Mouse (Mus musculus): Measurements from ENCODE around the gene Fam205c. TPM values are rescaled to one million over a fixed set of nuclear protein-coding genes. Genes with fewer than 3 reads are reported as not detected.

Fam205c gene
- polyA plus RNA-seq, 2 experiments = not detected

- Histone ChIP-seq H3K36me3 (ENCODE audit: control insufficient read depth, insufficient read depth, low read length) (no peaks in the 10 kb centered on the region), H3K27me3 (ENCODE audit: control insufficient read depth, insufficient read depth, low read length) (peaks cover 36% of the 10 kb centered on the region), H3K27ac (replicated peaks; ENCODE audit: low read depth, low read length) (no peak within 1 kb of the TSS), H3K9me3 (ENCODE audit: control insufficient read depth, low read length) (no peaks in the 10 kb centered on the region), H3K9ac (ENCODE audit: low read depth, low read length, severe bottlenecking) (peak within 1 kb of the TSS; percentile 62), H3K4me3 (replicated peaks; ENCODE audit: low read length) (peak within 1 kb of the TSS; percentile 57), H3K4me2 (replicated peaks; ENCODE audit: low read depth, low read length, severe bottlenecking) (peak within 1 kb of the TSS; percentile 89), H3K4me1 (ENCODE audit: control insufficient read depth, insufficient read depth, low read length) (no peaks in the 10 kb centered on the region)
- TF ChIP-seq POLR2A (IDR thresholded peaks at IDR 0.05; ENCODE audit: borderline replicate concordance, extremely low read depth, insufficient read depth, insufficient read length) = no peak
- ATAC-seq (ENCODE audit: low FRiP score, low read depth) (peak; percentile 50; the same call in 1 of the 2 replicates), DNase-seq (ENCODE audit: low spot score) (peak; percentile 17)
- 1% methylated on average over 34 of the region's 90 CpGs for WGBS
Observed at GRCm38 (mm10) chr4:42916617-42917401, 42.8 kb upstream of the Fam205c start, which contains the start of gene Phf24. Gene Phf24 (plus strand): TSS chr4:42916660.

GRCm38 (mm10) chr4:42915966-42916365 lies 41.9 kb upstream of the Fam205c start:
- Histone ChIP-seq H3K4me3 (replicated peaks; ENCODE audit: low read length) (no peak overlapping the region), H3K27me3 (ENCODE audit: control insufficient read depth, insufficient read depth, low read length) (peaks cover 36% of the 10 kb centered on the region), H3K9me3 (ENCODE audit: control insufficient read depth, low read length) (no peaks in the 10 kb centered on the region), H3K4me1 (ENCODE audit: control insufficient read depth, insufficient read depth, low read length) (no peaks in the 10 kb centered on the region), H3K27ac (replicated peaks; ENCODE audit: low read depth, low read length) (no peak overlapping the region), H3K36me3 (ENCODE audit: control insufficient read depth, insufficient read depth, low read length) (no peaks in the 10 kb centered on the region), H3K4me2 (replicated peaks; ENCODE audit: low read depth, low read length, severe bottlenecking) (no peak overlapping the region), H3K9ac (ENCODE audit: low read depth, low read length, severe bottlenecking) (no peak overlapping the region)
- no peak for ATAC-seq (ENCODE audit: low FRiP score, low read depth)
- WGBS = 86% methylated on average over 1 of the region's 1 CpGs
- DNase-seq (ENCODE audit: low spot score) = no peak
- no peak for TF ChIP-seq POLR2A (IDR thresholded peaks at IDR 0.05; ENCODE audit: borderline replicate concordance, extremely low read depth, insufficient read depth, insufficient read length)

- no peak for ATAC-seq (ENCODE audit: low FRiP score, low read depth)
- TF ChIP-seq POLR2A (IDR thresholded peaks at IDR 0.05; ENCODE audit: borderline replicate concordance, extremely low read depth, insufficient read depth, insufficient read length) = no peak
- Histone ChIP-seq H3K36me3 (ENCODE audit: control insufficient read depth, insufficient read depth, low read length) (no peaks in the 10 kb centered on the region), H3K27me3 (ENCODE audit: control insufficient read depth, insufficient read depth, low read length) (peaks cover 36% of the 10 kb centered on the region), H3K27ac (replicated peaks; ENCODE audit: low read depth, low read length) (no peak overlapping the region), H3K4me2 (replicated peaks; ENCODE audit: low read depth, low read length, severe bottlenecking) (no peak overlapping the region), H3K4me3 (replicated peaks; ENCODE audit: low read length) (no peak overlapping the region), H3K9me3 (ENCODE audit: control insufficient read depth, low read length) (no peaks in the 10 kb centered on the region), H3K9ac (ENCODE audit: low read depth, low read length, severe bottlenecking) (no peak overlapping the region), H3K4me1 (ENCODE audit: control insufficient read depth, insufficient read depth, low read length) (no peaks in the 10 kb centered on the region)
- no peak for DNase-seq (ENCODE audit: low spot score)
- 77% methylated on average over 12 of the region's 12 CpGs for WGBS
Observed at GRCm38 (mm10) chr4:42915311-42915710, 41.3 kb upstream of the Fam205c start.

- Histone ChIP-seq H3K4me1 (ENCODE audit: control insufficient read depth, insufficient read depth, low read length) (no peaks in the 10 kb centered on the region), H3K36me3 (ENCODE audit: control insufficient read depth, insufficient read depth, low read length) (no peaks in the 10 kb centered on the region), H3K4me3 (replicated peaks; ENCODE audit: low read length) (no peak overlapping the region), H3K4me2 (replicated peaks; ENCODE audit: low read depth, low read length, severe bottlenecking) (no peak overlapping the region), H3K9me3 (ENCODE audit: control insufficient read depth, low read length) (no peaks in the 10 kb centered on the region), H3K27me3 (ENCODE audit: control insufficient read depth, insufficient read depth, low read length) (peaks cover 29% of the 10 kb centered on the region), H3K27ac (replicated peaks; ENCODE audit: low read depth, low read length) (no peak overlapping the region), H3K9ac (ENCODE audit: low read depth, low read length, severe bottlenecking) (no peak overlapping the region)
- TF ChIP-seq POLR2A (IDR thresholded peaks at IDR 0.05; ENCODE audit: borderline replicate concordance, extremely low read depth, insufficient read depth, insufficient read length) = no peak
- DNase-seq (ENCODE audit: low spot score) (no peak), ATAC-seq (ENCODE audit: low FRiP score, low read depth) (no peak)
- 53% methylated on average over 10 of the region's 10 CpGs for WGBS
Observed at GRCm38 (mm10) chr4:42913391-42913790, 39.4 kb upstream of the Fam205c start.

- TF ChIP-seq POLR2A (IDR thresholded peaks at IDR 0.05; ENCODE audit: borderline replicate concordance, extremely low read depth, insufficient read depth, insufficient read length) = no peak
- no peak for DNase-seq (ENCODE audit: low spot score)
- Histone ChIP-seq H3K4me2 (replicated peaks; ENCODE audit: low read depth, low read length, severe bottlenecking) (no peak overlapping the region), H3K4me1 (ENCODE audit: control insufficient read depth, insufficient read depth, low read length) (no peaks in the 10 kb centered on the region), H3K4me3 (replicated peaks; ENCODE audit: low read length) (no peak overlapping the region), H3K9ac (ENCODE audit: low read depth, low read length, severe bottlenecking) (no peak overlapping the region), H3K9me3 (ENCODE audit: control insufficient read depth, low read length) (no peaks in the 10 kb centered on the region), H3K36me3 (ENCODE audit: control insufficient read depth, insufficient read depth, low read length) (no peaks in the 10 kb centered on the region), H3K27me3 (ENCODE audit: control insufficient read depth, insufficient read depth, low read length) (no peaks in the 10 kb centered on the region), H3K27ac (replicated peaks; ENCODE audit: low read depth, low read length) (no peak overlapping the region)
- 80% methylated on average over 6 of the region's 6 CpGs for WGBS
- ATAC-seq (ENCODE audit: low FRiP score, low read depth) = no peak
Observed at GRCm38 (mm10) chr4:42904966-42905365, 30.9 kb upstream of the Fam205c start.

Measured in limb, embryonic 14.5 days (tissue).